Mouse (Mus musculus): ENCODE data around the gene Entpd2. TPM values are rescaled to one million over a fixed set of nuclear protein-coding genes. Genes with fewer than 3 reads are reported as not detected.
"Not testable (repeated sequence)": the region's sequence is repeated elsewhere in the genome, so short reads cannot be mapped to it uniquely, and the experiment has no call there.

The Entpd2 gene
- polyA plus RNA-seq, 1 experiment from 2014 or later = 4.5 TPM

GRCm38 (mm10) chr2:25397010-25397409, 1.3 kb downstream of the Entpd2 start:
- Histone ChIP-seq H3K4me2 (peak overlapping the region; percentile 90; the same call in 1 of the 2 replicates), H3K4me1 (peaks cover 37% of the 10 kb centered on the region), H3K4me3 (replicated peaks) (no peak overlapping the region; the same call in 1 of the 2 replicates), H3K9me3 (replicated peaks) (no peaks in the 10 kb centered on the region), H3K27ac (no peak overlapping the region), H3K27me3 (peaks cover 79% of the 10 kb centered on the region), H3K9ac (no peak overlapping the region), H3K36me3 (no peaks in the 10 kb centered on the region)
- WGBS = 39% methylated on average over 1 of the region's 1 CpGs
- ATAC-seq (replicated peaks; ENCODE audit: low FRiP score) = no peak

- ATAC-seq (replicated peaks; ENCODE audit: low FRiP score) = no peak
- 94% methylated on average over 7 of the region's 7 CpGs for WGBS
- peaks cover 89% of the 10 kb centered on the region for H3K27me3 ChIP-seq
- no peaks in the 10 kb centered on the region for H3K36me3 ChIP-seq
- H3K4me1 ChIP-seq = peaks cover 43% of the 10 kb centered on the region
- no peak overlapping the region for H3K4me2 ChIP-seq
- H3K27ac ChIP-seq = no peak overlapping the region
- H3K4me3 ChIP-seq (replicated peaks) = no peak overlapping the region
- no peak overlapping the region for H3K9ac ChIP-seq
- H3K9me3 ChIP-seq (replicated peaks) = no peaks in the 10 kb centered on the region
Observed at GRCm38 (mm10) chr2:25398065-25398464, 2.4 kb downstream of the Entpd2 start.

GRCm38 (mm10) chr2:25399051-25399450, 3.4 kb downstream of the Entpd2 start, which contains the start of gene Npdc1:
Gene Npdc1, plus strand, starts transcription at chr2:25399351.
- no peak for ATAC-seq (replicated peaks; ENCODE audit: low FRiP score)

GRCm38 (mm10) chr2:25400291-25400690, 4.6 kb downstream of the Entpd2 start:
- H3K27me3 ChIP-seq = peaks cover 91% of the 10 kb centered on the region
- no peak overlapping the region for H3K27ac ChIP-seq
- H3K36me3 ChIP-seq = no peaks in the 10 kb centered on the region
- no peaks in the 10 kb centered on the region for H3K9me3 ChIP-seq (replicated peaks)
- H3K4me2 ChIP-seq = peak overlapping the region; percentile 52
- WGBS = 18% methylated on average over 16 of the region's 16 CpGs
- H3K9ac ChIP-seq = no peak overlapping the region
- H3K4me3 ChIP-seq (replicated peaks) = peak overlapping the region; percentile 15; the same call in 1 of the 2 replicates
- peaks cover 35% of the 10 kb centered on the region for H3K4me1 ChIP-seq
- ATAC-seq (replicated peaks; ENCODE audit: low FRiP score) = no peak

More at GRCm38 (mm10) chr2:25399051-25399450, 3.4 kb downstream of the Entpd2 start, which contains the start of gene Npdc1:
- Histone ChIP-seq H3K36me3 (no peaks in the 10 kb centered on the region), H3K4me1 (peaks cover 48% of the 10 kb centered on the region), H3K9me3 (replicated peaks) (no peaks in the 10 kb centered on the region), H3K27ac (no peak within 1 kb of the TSS), H3K4me2 (no peak within 1 kb of the TSS), H3K4me3 (replicated peaks) (no peak within 1 kb of the TSS), H3K9ac (no peak within 1 kb of the TSS), H3K27me3 (peaks cover 96% of the 10 kb centered on the region)
- WGBS = 71% methylated on average over 8 of the region's 8 CpGs

GRCm38 (mm10) chr2:25400764-25401163, 5.1 kb downstream of the Entpd2 start:
- Histone ChIP-seq H3K4me1 (peaks cover 30% of the 10 kb centered on the region), H3K27me3 (peaks cover 86% of the 10 kb centered on the region), H3K9ac (no peak overlapping the region), H3K4me3 (replicated peaks) (peak overlapping the region; percentile 15; the same call in 1 of the 2 replicates), H3K9me3 (replicated peaks) (no peaks in the 10 kb centered on the region), H3K36me3 (no peaks in the 10 kb centered on the region), H3K27ac (no peak overlapping the region), H3K4me2 (peak overlapping the region; percentile 52)
- 2% methylated on average over 17 of the region's 17 CpGs for WGBS
- ATAC-seq (replicated peaks; ENCODE audit: low FRiP score) = no peak

GRCm38 (mm10) chr2:25402377-25402971, 6.8 kb downstream of the Entpd2 start:
- ATAC-seq (replicated peaks; ENCODE audit: low FRiP score) = no peak; the same call in 1 of the 2 replicates
- no peak overlapping the region for H3K27ac ChIP-seq
- H3K4me2 ChIP-seq = peak overlapping the region; percentile 94
- no peak overlapping the region; the same call in 1 of the 2 replicates for H3K9ac ChIP-seq
- peaks cover 16% of the 10 kb centered on the region for H3K4me1 ChIP-seq
- H3K36me3 ChIP-seq = no peaks in the 10 kb centered on the region
- no peaks in the 10 kb centered on the region for H3K9me3 ChIP-seq (replicated peaks)
- H3K27me3 ChIP-seq = peaks cover 69% of the 10 kb centered on the region
- 1% methylated on average over 13 of the region's 13 CpGs for WGBS
- peak overlapping the region; percentile 76 for H3K4me3 ChIP-seq (replicated peaks)

- under 1% methylated on average over 54 of the region's 54 CpGs for WGBS
Observed at GRCm38 (mm10) chr2:25402972-25403601, 7.4 kb downstream of the Entpd2 start.

GRCm38 (mm10) chr2:25403994-25404393, 8.3 kb downstream of the Entpd2 start:
- peaks cover 54% of the 10 kb centered on the region for H3K27me3 ChIP-seq

More at GRCm38 (mm10) chr2:25402972-25403601, 7.4 kb downstream of the Entpd2 start:
- peak; percentile 50 for ATAC-seq (replicated peaks; ENCODE audit: low FRiP score)
- Histone ChIP-seq H3K36me3 (no peaks in the 10 kb centered on the region), H3K4me2 (peak overlapping the region; percentile 94), H3K27ac (no peak overlapping the region), H3K4me3 (replicated peaks) (peak overlapping the region; percentile 76), H3K9ac (peak overlapping the region; percentile 73), H3K4me1 (peaks cover 16% of the 10 kb centered on the region), H3K9me3 (replicated peaks) (no peaks in the 10 kb centered on the region), H3K27me3 (peaks cover 63% of the 10 kb centered on the region)

GRCm38 (mm10) chr2:25408908-25409307, 13.2 kb downstream of the Entpd2 start:
- Histone ChIP-seq H3K27me3 (peaks cover 8% of the 10 kb centered on the region), H3K9me3 (replicated peaks) (no peaks in the 10 kb centered on the region), H3K36me3 (peaks cover 6% of the 10 kb centered on the region; the same call in 1 of the 2 replicates), H3K4me1 (no peaks in the 10 kb centered on the region), H3K9ac (no peak overlapping the region), H3K27ac (no peak overlapping the region), H3K4me3 (replicated peaks) (no peak overlapping the region), H3K4me2 (no peak overlapping the region)
- ATAC-seq (replicated peaks; ENCODE audit: low FRiP score) = no peak
- 92% methylated on average over 10 of the region's 10 CpGs for WGBS

More at GRCm38 (mm10) chr2:25403994-25404393, 8.3 kb downstream of the Entpd2 start:
- H3K9ac ChIP-seq = no peak overlapping the region
- H3K4me3 ChIP-seq (replicated peaks) = peak overlapping the region; percentile 76; the same call in 1 of the 2 replicates
- no peaks in the 10 kb centered on the region for H3K9me3 ChIP-seq (replicated peaks)
- H3K36me3 ChIP-seq = peaks cover 4% of the 10 kb centered on the region; the same call in 1 of the 2 replicates
- no peak for ATAC-seq (replicated peaks; ENCODE audit: low FRiP score)
- H3K4me1 ChIP-seq = peaks cover 16% of the 10 kb centered on the region
- H3K27ac ChIP-seq = no peak overlapping the region
- WGBS = 77% methylated on average over 4 of the region's 4 CpGs
- H3K4me2 ChIP-seq = peak overlapping the region; percentile 94

GRCm38 (mm10) chr2:25413436-25413835, 17.8 kb downstream of the Entpd2 start:
- not testable (repeated sequence) for H3K4me3 ChIP-seq (replicated peaks); H3K27ac ChIP-seq; H3K27me3 ChIP-seq; H3K4me2 ChIP-seq; H3K9ac ChIP-seq; H3K4me1 ChIP-seq; H3K36me3 ChIP-seq; H3K9me3 ChIP-seq (replicated peaks); ATAC-seq (replicated peaks; ENCODE audit: low FRiP score)

- no peak overlapping the region for H3K27ac ChIP-seq
- no peaks in the 10 kb centered on the region for H3K27me3 ChIP-seq
- H3K4me1 ChIP-seq = peaks cover 4% of the 10 kb centered on the region
- H3K9ac ChIP-seq = no peak overlapping the region
- no peak overlapping the region for H3K4me2 ChIP-seq
- 32% methylated on average over 3 of the region's 3 CpGs for WGBS
- H3K9me3 ChIP-seq (replicated peaks) = no peaks in the 10 kb centered on the region
- H3K36me3 ChIP-seq = no peaks in the 10 kb centered on the region
- ATAC-seq (replicated peaks; ENCODE audit: low FRiP score) = no peak
- H3K4me3 ChIP-seq (replicated peaks) = no peak overlapping the region
Observed at GRCm38 (mm10) chr2:25417426-25417825, 21.8 kb downstream of the Entpd2 start.

GRCm38 (mm10) chr2:25421896-25422295, 26.2 kb downstream of the Entpd2 start:
- no peak overlapping the region for H3K27ac ChIP-seq
- ATAC-seq (replicated peaks; ENCODE audit: low FRiP score) = peak; percentile 40; the same call in 1 of the 2 replicates

More at GRCm38 (mm10) chr2:25421896-25422295, 26.2 kb downstream of the Entpd2 start:
- H3K4me3 ChIP-seq (replicated peaks) = no peak overlapping the region
- no peaks in the 10 kb centered on the region for H3K9me3 ChIP-seq (replicated peaks)
- WGBS = 24% methylated on average over 3 of the region's 3 CpGs
- H3K4me2 ChIP-seq = no peak overlapping the region
- no peaks in the 10 kb centered on the region for H3K36me3 ChIP-seq
- H3K27me3 ChIP-seq = peaks cover 25% of the 10 kb centered on the region
- no peak overlapping the region for H3K9ac ChIP-seq
- peaks cover 12% of the 10 kb centered on the region for H3K4me1 ChIP-seq

All from kidney, embryonic 15.5 days (tissue).